ENCODE assay signal across 8 mouse cellular contexts in the genomic region with DNA sequence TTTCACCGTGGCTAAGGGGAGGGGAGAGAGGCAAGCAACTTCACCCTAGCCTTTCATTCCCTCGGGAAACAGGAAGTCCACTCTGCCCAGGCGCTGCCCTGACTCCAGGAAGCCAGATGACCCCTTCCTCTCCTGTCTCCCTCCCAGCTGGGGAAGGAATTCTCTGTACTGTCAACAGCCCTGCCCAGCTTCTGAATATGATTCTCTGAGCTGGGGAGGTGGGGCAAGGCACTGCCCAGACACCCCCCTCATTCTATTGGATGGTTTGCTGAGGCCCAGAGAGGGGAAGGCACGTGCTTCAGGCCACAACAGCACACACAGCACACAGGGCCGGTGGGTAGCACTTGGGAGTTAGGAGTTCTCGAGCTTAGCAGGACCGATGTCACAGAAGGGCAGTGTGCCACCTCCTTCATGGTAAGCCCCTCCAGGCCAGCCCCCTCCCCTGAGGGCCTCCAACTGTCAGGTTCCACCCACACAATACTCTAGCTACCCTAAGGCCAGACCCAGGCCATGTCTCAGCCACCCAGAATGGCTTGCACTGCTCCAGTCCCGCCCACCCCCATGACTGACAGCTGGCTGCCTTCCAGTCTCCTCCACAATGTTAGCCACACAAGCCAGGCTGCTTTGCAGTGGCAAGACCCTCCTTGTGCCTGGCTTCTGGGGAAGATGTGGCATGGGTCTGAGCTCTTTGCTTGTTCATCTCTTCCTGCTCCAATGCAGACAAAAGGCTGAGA. TPM values are rescaled to one million over a fixed set of nuclear protein-coding genes. Genes with fewer than 3 reads are reported as not detected.
DNase-seq lines count a peak whose midpoint lies in the region; ATAC-seq and TF ChIP-seq lines count a peak whose summit lies in the region.

No protein-coding gene starts in this region.

- no peaks in the 10 kb centered on the region for H3K27me3 ChIP-seq in forebrain, postnatal 0 days (ENCODE audit: insufficient read depth, low read length)
- H3K27me3 ChIP-seq in lung, embryonic 16.5 days (ENCODE audit: control insufficient read depth, insufficient read depth, low read depth, low read length) = no peaks in the 10 kb centered on the region

- 0 out of 2 replicates have a peak, but pooled peaks cover 5% of the 10 kb centered on the region for H3K4me1 ChIP-seq in forebrain, postnatal 0 days (ENCODE audit: insufficient read depth)
- peaks cover 34% of the 10 kb centered on the region for H3K4me1 ChIP-seq in lung, embryonic 16.5 days (replicated peaks; ENCODE audit: control insufficient read depth, insufficient read depth, low read length)

- no peak overlapping the region for H3K4me3 ChIP-seq in forebrain, postnatal 0 days (ENCODE audit: low read depth, low read length)
- no peak overlapping the region for H3K4me3 ChIP-seq in lung, embryonic 16.5 days (ENCODE audit: low read length)

- H3K36me3 ChIP-seq in forebrain, postnatal 0 days (ENCODE audit: insufficient read depth) = no peaks in the 10 kb centered on the region
- H3K36me3 ChIP-seq in lung, embryonic 16.5 days (ENCODE audit: control insufficient read depth, insufficient read depth, low read length) = no peaks in the 10 kb centered on the region

- peak; percentile 71 to 77 for DNase-seq in right cerebral cortex, postnatal 10 days (ENCODE audit: low spot score in 2 of 2)
- DNase-seq in right cerebral cortex, adult 18-20 months = no peak
- peak; percentile 65 for DNase-seq in forebrain, postnatal 0 days
- peak; percentile 33 to 53 for DNase-seq in kidney, adult 8-10 months
- no peak for DNase-seq in spleen, postnatal 14 days (ENCODE audit: low spot score in 2 of 2)
- no peak for DNase-seq in frontal cortex, adult 2 months (ENCODE audit: extremely low spot score in 1 of 2, low spot score in 1 of 2)
- DNase-seq in layer of hippocampus, adult 8-10 months (ENCODE audit: low spot score in 2 of 2) = no peak

- peak; percentile 81 for ATAC-seq in forebrain, postnatal 0 days
- peak; percentile 79 for ATAC-seq in lung, embryonic 16.5 days (ENCODE audit: low read depth)

- WGBS in forebrain, postnatal 0 days = 44% methylated on average over 8 of the region's 8 CpGs
- 14% methylated on average over 8 of the region's 8 CpGs for WGBS in lung, embryonic 16.5 days

- TF ChIP-seq CTCF in forebrain, postnatal 0 days (IDR thresholded peaks at IDR 0.05; ENCODE audit: low read depth) = no peak

- no peaks in the 10 kb centered on the region for H3K9me3 ChIP-seq in forebrain, postnatal 0 days (ENCODE audit: low read length)
- H3K9me3 ChIP-seq in lung, embryonic 16.5 days (ENCODE audit: control insufficient read depth, low read length) = no peaks in the 10 kb centered on the region

- no peak overlapping the region for H3K4me2 ChIP-seq in forebrain, postnatal 0 days (ENCODE audit: low read depth)
- no peak overlapping the region for H3K4me2 ChIP-seq in lung, embryonic 16.5 days (ENCODE audit: low read depth, low read length)

- H3K9ac ChIP-seq in forebrain, postnatal 0 days = no peak overlapping the region
- H3K9ac ChIP-seq in lung, embryonic 16.5 days (ENCODE audit: low read length) = no peak overlapping the region

- H3K27ac ChIP-seq in forebrain, postnatal 0 days (ENCODE audit: low read depth, low read length) = no peak overlapping the region
- H3K27ac ChIP-seq in lung, embryonic 16.5 days (ENCODE audit: low read length) = no peak overlapping the region; the same call in 1 of the 2 replicates

RNA-seq across cellular contexts. Expression of gene Sdc3, which starts 48.9 kb away (rescaled TPM):
- 318 and 421 TPM in 2 replicates for total RNA-seq in forebrain, postnatal 0 days (2014; rRNA removed)
- polyA plus RNA-seq in forebrain, postnatal 0 days (2015; fragmentation: Nextera tagmentation; extraction: Ambion mirVana) = 159 and 204 TPM in 2 replicates
- 16.9 and 20.1 TPM in 2 replicates for polyA plus RNA-seq in lung, embryonic 16.5 days (2015; fragmentation: Nextera tagmentation; extraction: Ambion mirVana)
- 94.8 and 103 TPM in 2 replicates for polyA plus RNA-seq in frontal cortex, adult 2 months (2012; rRNA removed)
- 100 to 1,000 TPM; 146 to 169 (median 150) TPM for total RNA-seq in layer of hippocampus, adult 8-10 months (2022)

Comparison
In these comparisons a context has a peak if more than half of its experiments do, and no peak if none do; other contexts are left out.
1. DNase-seq: peak in right cerebral cortex, postnatal 10 days (2 of 2), forebrain, postnatal 0 days (single experiment) and kidney, adult 8-10 months (2 of 2); none in right cerebral cortex, adult 18-20 months (single experiment), spleen, postnatal 14 days (0 of 2), frontal cortex, adult 2 months (0 of 2) and layer of hippocampus, adult 8-10 months (0 of 2).